In the genomic region with DNA sequence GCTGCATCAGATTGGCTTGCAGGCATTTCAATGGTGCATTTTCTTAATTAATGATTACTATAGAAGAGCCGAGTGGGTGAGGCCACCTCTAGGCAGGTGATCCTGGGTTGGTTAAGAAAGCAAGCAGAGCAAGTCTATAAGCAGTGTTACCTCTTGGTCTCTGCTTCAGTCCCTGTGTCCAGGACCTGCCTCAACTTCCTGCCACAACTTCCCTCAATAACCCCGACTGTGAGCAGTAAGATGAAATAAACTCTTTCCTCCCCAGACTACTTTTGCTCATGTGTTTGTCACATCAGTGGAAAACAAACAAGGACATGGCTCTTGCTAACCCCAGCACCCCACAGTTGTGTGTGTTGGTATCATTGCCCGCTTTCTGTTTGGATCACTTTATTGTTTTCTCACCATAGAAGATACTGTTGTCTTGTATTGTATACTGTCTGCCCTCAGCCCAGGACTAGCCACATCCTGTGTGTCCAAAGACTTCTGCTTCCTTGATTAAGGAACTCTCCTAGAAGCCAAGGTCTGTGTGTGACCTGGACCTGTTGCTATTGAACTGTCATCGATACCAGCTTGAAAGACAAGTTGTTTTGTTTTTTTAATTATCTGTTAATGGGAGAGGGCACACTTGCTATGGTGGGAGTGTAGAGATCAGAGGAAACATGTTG, we compare ENCODE assay signal across 24 mouse cellular contexts. TPM values are rescaled to one million over a fixed set of nuclear protein-coding genes. Genes with fewer than 3 reads are reported as not detected.
DNase-seq lines count a peak whose midpoint lies in the region; ATAC-seq and TF ChIP-seq lines count a peak whose summit lies in the region.
"Had no signal": no experiment of that assay in that cellular context is flagged by ENCODE, and none has a peak within 500 bp of the region (broad histone marks: within the 10 kb centered on the region; RNA-seq: fewer than 3 reads in every experiment).

No protein-coding gene starts in this region.

- peaks cover 9% of the 10 kb centered on the region for H3K36me3 ChIP-seq in heart, postnatal 0 days (replicated peaks; ENCODE audit: control insufficient read depth, insufficient read depth, low read length)
- H3K36me3 ChIP-seq: embryonic facial prominence, embryonic 13.5 days; G1E; hindbrain, embryonic 10.5 days; limb, embryonic 15.5 days; midbrain, embryonic 13.5 days had no signal

- DNase-seq in heart, postnatal 0 days (ENCODE audit: low spot score): no peak
- DNase-seq in heart, adult 11 months: no peak
- peak; percentile 77 for DNase-seq in 416B (ENCODE audit: low read depth)
- no peak for DNase-seq in cerebellum, adult 11 months
- DNase-seq in gastrocnemius, postnatal 25 days: no peak
- DNase-seq: B cell, adult 2 months; cerebellum, adult 2 months; cerebellum, postnatal 25 days; embryo, embryonic 11 days; layer of hippocampus, adult 9-11 months; left cerebral cortex, postnatal 4 days; lung, embryonic 14.5 days had no signal

- 68% methylated on average over 4 of the region's 4 CpGs for WGBS in heart, postnatal 0 days

- no peak overlapping the region for H3K9ac ChIP-seq in heart, postnatal 0 days (replicated peaks; ENCODE audit: low read depth, low read length)
- H3K9ac ChIP-seq: embryonic facial prominence, embryonic 13.5 days; forebrain, embryonic 13.5 days; limb, embryonic 15.5 days; lung, embryonic 14.5 days; midbrain, embryonic 13.5 days had no signal

- no peaks in the 10 kb centered on the region for H3K27me3 ChIP-seq in heart, postnatal 0 days (ENCODE audit: control insufficient read depth, insufficient read depth, low read length)
- H3K27me3 ChIP-seq: CH12.LX; embryonic facial prominence, embryonic 13.5 days; forebrain, embryonic 13.5 days; limb, embryonic 15.5 days; midbrain, embryonic 13.5 days; Patski had no signal

- ATAC-seq in heart, postnatal 0 days (ENCODE audit: insufficient read depth, low read depth): no peak
- ATAC-seq in megakaryocyte, adult 5-6 weeks (ENCODE audit: poor library complexity, severe bottlenecking): peak; percentile 43
- ATAC-seq: forebrain, embryonic 13.5 days; hindbrain, embryonic 16.5 days; midbrain, embryonic 13.5 days; Patski had no signal

- H3K9me3 ChIP-seq in heart, postnatal 0 days (replicated peaks; ENCODE audit: control insufficient read depth, low read length): no peaks in the 10 kb centered on the region
- H3K9me3 ChIP-seq: embryonic facial prominence, embryonic 13.5 days; forebrain, embryonic 13.5 days; G1E; hindbrain, embryonic 10.5 days; limb, embryonic 15.5 days; midbrain, embryonic 13.5 days had no signal

- H3K27ac ChIP-seq in heart, postnatal 0 days (ENCODE audit: low read depth): peak overlapping the region; percentile 89
- H3K27ac ChIP-seq in brown adipose tissue, adult 24 weeks (replicated peaks; ENCODE audit: low read depth, low read length): peak overlapping the region; percentile 97
- H3K27ac ChIP-seq: embryonic facial prominence, embryonic 13.5 days; forebrain, embryonic 13.5 days; hindbrain, embryonic 10.5 days; midbrain, embryonic 13.5 days; stomach, postnatal 0 days had no signal

- TF ChIP-seq EP300 in heart, postnatal 0 days (IDR thresholded peaks at IDR 0.05; ENCODE audit: low read depth): no peak

- peaks cover 24% of the 10 kb centered on the region; the same call in 1 of the 2 replicates for H3K4me1 ChIP-seq in heart, postnatal 0 days (ENCODE audit: control insufficient read depth, insufficient read depth)
- peaks cover 50% of the 10 kb centered on the region for H3K4me1 ChIP-seq in brown adipose tissue, adult 24 weeks (ENCODE audit: control insufficient read depth, insufficient read depth, insufficient read length, low read length)
- H3K4me1 ChIP-seq: forebrain, embryonic 13.5 days; hindbrain, embryonic 10.5 days; midbrain, embryonic 13.5 days had no signal

- H3K4me2 ChIP-seq in heart, postnatal 0 days (ENCODE audit: low read depth, low read length): no peak overlapping the region
- H3K4me2 ChIP-seq: embryonic facial prominence, embryonic 13.5 days; forebrain, embryonic 13.5 days; limb, embryonic 15.5 days; lung, embryonic 14.5 days; midbrain, embryonic 13.5 days had no signal

- no peak for TF ChIP-seq CTCF in heart, postnatal 0 days (IDR thresholded peaks at IDR 0.05; ENCODE audit: low read depth)

- H3K4me3 ChIP-seq in heart, postnatal 0 days (ENCODE audit: low read depth, low read length): no peak overlapping the region
- no peak overlapping the region for H3K4me3 ChIP-seq in brown adipose tissue, adult 24 weeks (ENCODE audit: insufficient read depth, low read depth, low read length)
- H3K4me3 ChIP-seq: embryonic facial prominence, embryonic 13.5 days; forebrain, embryonic 13.5 days; hindbrain, embryonic 10.5 days; limb, embryonic 15.5 days; midbrain, embryonic 13.5 days had no signal

RNA-seq across cellular contexts. Expression of a gene that starts 38.3 kb away (rescaled TPM):
- total RNA-seq in heart, postnatal 0 days (2014; rRNA removed; ENCODE audit: low replicate concordance): 11.6 and 13.4 TPM in 2 replicates
- polyA plus RNA-seq in heart, postnatal 0 days (2015; fragmentation: Nextera tagmentation; extraction: Ambion mirVana): 4.6 TPM in 2 replicates
- 2.9 and 7.5 TPM in 2 replicates for polyA plus RNA-seq in brown adipose tissue, adult 24 weeks (2012; ENCODE audit: insufficient read depth, insufficient read length, missing spikeins)
- 188 and 204 TPM in 2 replicates for total RNA-seq in megakaryocyte, adult 5-6 weeks (2015)
- 121 and 157 TPM in 2 replicates for total RNA-seq in megakaryocyte, adult 5-6 weeks (2017)
- total RNA-seq in gastrocnemius, postnatal 25 days (2021): 1 to 10 TPM; 6.0 to 8.1 TPM
